Mouse (Mus musculus): ENCODE measurements around the gene Hivep3. TPM values are rescaled to one million over a fixed set of nuclear protein-coding genes. Genes with fewer than 3 reads are reported as not detected.

Gene Hivep3
- polyA plus RNA-seq, 2 experiments: 3.8 to 5.1 TPM

DNA sequence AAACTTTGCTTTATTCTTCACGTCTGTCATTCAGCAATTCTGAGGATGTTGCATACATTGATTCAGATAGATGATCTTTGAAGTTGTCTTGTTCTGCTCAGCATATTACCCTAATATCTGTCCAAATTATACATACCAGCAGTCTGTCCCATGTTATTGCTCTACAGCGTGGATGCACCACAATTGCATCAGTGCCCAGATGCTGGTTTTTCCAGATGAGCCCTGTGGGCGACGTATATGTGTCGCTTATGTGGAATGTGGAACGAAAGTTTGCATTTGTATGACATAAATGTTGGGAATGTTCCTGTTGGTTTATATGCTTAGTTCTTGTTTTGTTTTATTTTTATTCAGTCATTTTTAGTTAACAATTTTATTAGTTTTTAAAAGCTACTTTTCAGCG, 221.4 kb downstream of the Hivep3 start:
- WGBS: 73% methylated on average over 7 of the region's 7 CpGs
- Histone ChIP-seq H3K27me3 (ENCODE audit: control insufficient read depth, insufficient read depth, low read length) (no peaks in the 10 kb centered on the region), H3K9ac (ENCODE audit: low read depth, low read length, severe bottlenecking) (no peak overlapping the region), H3K9me3 (ENCODE audit: control insufficient read depth, low read length) (no peaks in the 10 kb centered on the region), H3K4me3 (replicated peaks; ENCODE audit: low read length) (no peak overlapping the region), H3K4me1 (ENCODE audit: control insufficient read depth, insufficient read depth, low read length) (no peaks in the 10 kb centered on the region), H3K36me3 (ENCODE audit: control insufficient read depth, insufficient read depth, low read length) (no peaks in the 10 kb centered on the region), H3K27ac (replicated peaks; ENCODE audit: low read depth, low read length) (no peak overlapping the region), H3K4me2 (replicated peaks; ENCODE audit: low read depth, low read length, severe bottlenecking) (no peak overlapping the region)
- no peak for TF ChIP-seq POLR2A (IDR thresholded peaks at IDR 0.05; ENCODE audit: borderline replicate concordance, extremely low read depth, insufficient read depth, insufficient read length)
- DNase-seq (ENCODE audit: low spot score) (no peak), ATAC-seq (ENCODE audit: low FRiP score, low read depth) (no peak)

DNA sequence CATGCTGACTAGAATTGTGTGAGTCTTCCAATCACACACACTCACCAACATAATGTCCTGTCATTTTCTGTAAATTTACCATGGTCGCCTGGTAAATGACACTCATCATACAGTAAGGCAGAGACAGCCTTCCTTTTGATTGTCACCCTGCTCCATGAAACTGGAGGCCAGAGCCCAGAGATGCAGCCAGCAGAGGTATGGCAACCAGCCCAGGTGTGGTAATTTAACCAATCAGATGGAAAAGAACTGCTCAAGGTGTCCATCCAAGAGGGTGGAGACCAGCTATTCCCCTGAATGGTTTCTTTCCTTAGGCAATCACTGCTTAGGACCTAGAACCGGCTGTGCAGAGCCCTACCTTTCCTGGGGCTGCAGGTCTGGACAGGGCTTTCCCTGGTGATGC, 224.4 kb downstream of the Hivep3 start:
- ATAC-seq (ENCODE audit: low FRiP score, low read depth) (no peak), DNase-seq (ENCODE audit: low spot score) (no peak)
- no peak overlapping the region for H3K27ac ChIP-seq (replicated peaks; ENCODE audit: low read depth, low read length)
- 85% methylated on average over 2 of the region's 2 CpGs for WGBS
- no peaks in the 10 kb centered on the region for H3K36me3 ChIP-seq (ENCODE audit: control insufficient read depth, insufficient read depth, low read length)
- no peak overlapping the region for H3K9ac ChIP-seq (ENCODE audit: low read depth, low read length, severe bottlenecking)
- H3K27me3 ChIP-seq (ENCODE audit: control insufficient read depth, insufficient read depth, low read length): no peaks in the 10 kb centered on the region
- no peak overlapping the region for H3K4me3 ChIP-seq (replicated peaks; ENCODE audit: low read length)
- TF ChIP-seq POLR2A (IDR thresholded peaks at IDR 0.05; ENCODE audit: borderline replicate concordance, extremely low read depth, insufficient read depth, insufficient read length): no peak
- H3K9me3 ChIP-seq (ENCODE audit: control insufficient read depth, low read length): no peaks in the 10 kb centered on the region
- no peak overlapping the region for H3K4me2 ChIP-seq (replicated peaks; ENCODE audit: low read depth, low read length, severe bottlenecking)
- H3K4me1 ChIP-seq (ENCODE audit: control insufficient read depth, insufficient read depth, low read length): no peaks in the 10 kb centered on the region

DNA sequence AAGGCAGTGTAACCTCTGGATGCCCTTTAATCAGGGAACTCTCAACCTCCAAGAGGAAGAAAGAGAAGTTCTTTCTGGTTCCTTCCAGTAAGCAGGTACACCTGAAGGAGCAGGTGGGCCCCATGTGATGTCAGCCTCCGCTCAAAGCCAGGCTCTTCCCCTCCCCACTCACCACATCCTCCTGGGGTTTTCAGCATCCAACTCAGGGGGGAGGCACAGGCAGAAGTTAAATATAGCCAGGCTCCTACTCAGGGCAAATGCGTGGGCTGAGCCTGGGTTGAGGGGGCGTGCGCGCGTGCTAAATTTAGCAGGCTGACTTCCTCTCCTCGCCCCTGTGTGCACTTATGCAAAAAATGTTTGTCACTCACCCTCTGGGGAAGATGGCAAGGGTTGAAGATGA, 225.7 kb downstream of the Hivep3 start:
- no peak overlapping the region for H3K9ac ChIP-seq (ENCODE audit: low read depth, low read length, severe bottlenecking)
- no peaks in the 10 kb centered on the region for H3K27me3 ChIP-seq (ENCODE audit: control insufficient read depth, insufficient read depth, low read length)
- 63% methylated on average over 7 of the region's 7 CpGs for WGBS
- no peaks in the 10 kb centered on the region for H3K4me1 ChIP-seq (ENCODE audit: control insufficient read depth, insufficient read depth, low read length)
- no peaks in the 10 kb centered on the region for H3K36me3 ChIP-seq (ENCODE audit: control insufficient read depth, insufficient read depth, low read length)
- no peak for ATAC-seq (ENCODE audit: low FRiP score, low read depth)
- no peak overlapping the region for H3K4me3 ChIP-seq (replicated peaks; ENCODE audit: low read length)
- no peaks in the 10 kb centered on the region for H3K9me3 ChIP-seq (ENCODE audit: control insufficient read depth, low read length)
- H3K4me2 ChIP-seq (replicated peaks; ENCODE audit: low read depth, low read length, severe bottlenecking): no peak overlapping the region
- no peak overlapping the region for H3K27ac ChIP-seq (replicated peaks; ENCODE audit: low read depth, low read length)
- no peak for TF ChIP-seq POLR2A (IDR thresholded peaks at IDR 0.05; ENCODE audit: borderline replicate concordance, extremely low read depth, insufficient read depth, insufficient read length)
- DNase-seq (ENCODE audit: low spot score): no peak

DNA sequence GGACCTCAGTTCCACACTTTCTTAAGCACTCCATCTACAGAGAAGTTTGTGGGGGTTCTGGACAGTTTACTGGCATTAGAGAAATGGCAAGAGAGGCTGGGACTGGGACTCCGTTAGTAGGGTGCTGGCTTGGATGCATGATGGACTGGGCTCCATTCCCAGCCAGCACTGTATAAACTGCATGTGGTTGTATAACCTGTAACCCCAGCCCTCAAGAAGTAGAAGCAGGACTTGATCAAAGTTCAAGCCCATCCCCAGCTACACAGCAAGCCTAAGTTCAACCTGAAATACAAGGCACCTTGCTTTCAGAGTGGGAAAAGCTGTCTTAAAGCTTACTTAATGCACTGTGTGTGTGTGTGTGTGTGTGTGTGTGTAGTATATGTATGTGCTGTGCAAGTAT, 226.3 kb downstream of the Hivep3 start:
- ATAC-seq (ENCODE audit: low FRiP score, low read depth) (no peak), DNase-seq (ENCODE audit: low spot score) (no peak)
- Histone ChIP-seq H3K9me3 (ENCODE audit: control insufficient read depth, low read length) (no peaks in the 10 kb centered on the region), H3K4me3 (replicated peaks; ENCODE audit: low read length) (no peak overlapping the region), H3K27ac (replicated peaks; ENCODE audit: low read depth, low read length) (no peak overlapping the region), H3K4me2 (replicated peaks; ENCODE audit: low read depth, low read length, severe bottlenecking) (no peak overlapping the region), H3K4me1 (ENCODE audit: control insufficient read depth, insufficient read depth, low read length) (no peaks in the 10 kb centered on the region), H3K27me3 (ENCODE audit: control insufficient read depth, insufficient read depth, low read length) (no peaks in the 10 kb centered on the region), H3K36me3 (ENCODE audit: control insufficient read depth, insufficient read depth, low read length) (no peaks in the 10 kb centered on the region), H3K9ac (ENCODE audit: low read depth, low read length, severe bottlenecking) (no peak overlapping the region)
- 83% methylated on average over 1 of the region's 1 CpGs for WGBS
- no peak for TF ChIP-seq POLR2A (IDR thresholded peaks at IDR 0.05; ENCODE audit: borderline replicate concordance, extremely low read depth, insufficient read depth, insufficient read length)

DNA sequence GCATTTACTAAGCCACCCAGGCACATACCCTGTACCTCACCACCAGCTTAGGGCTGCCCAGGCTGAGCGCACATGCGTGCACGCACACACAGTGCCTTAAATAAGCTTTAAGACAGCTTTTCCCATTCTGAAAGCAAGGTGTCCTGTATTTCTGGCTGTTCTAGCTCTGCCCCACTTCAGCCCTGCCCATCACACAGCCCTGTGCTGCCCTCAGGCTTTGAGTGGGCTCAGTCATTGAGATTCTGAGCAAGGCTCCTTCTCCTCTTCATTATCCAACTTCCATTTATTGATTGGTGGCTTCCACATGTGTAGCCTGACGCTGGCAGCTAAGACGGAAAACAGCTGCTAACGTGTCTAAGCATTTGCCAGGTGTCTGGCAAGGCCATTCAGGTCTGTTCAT, 226.9 kb downstream of the Hivep3 start:
- DNase-seq (ENCODE audit: low spot score) (no peak), ATAC-seq (ENCODE audit: low FRiP score, low read depth) (no peak)
- Histone ChIP-seq H3K9me3 (ENCODE audit: control insufficient read depth, low read length) (no peaks in the 10 kb centered on the region), H3K4me3 (replicated peaks; ENCODE audit: low read length) (no peak overlapping the region), H3K27ac (replicated peaks; ENCODE audit: low read depth, low read length) (no peak overlapping the region), H3K4me1 (ENCODE audit: control insufficient read depth, insufficient read depth, low read length) (no peaks in the 10 kb centered on the region), H3K36me3 (ENCODE audit: control insufficient read depth, insufficient read depth, low read length) (no peaks in the 10 kb centered on the region), H3K9ac (ENCODE audit: low read depth, low read length, severe bottlenecking) (no peak overlapping the region), H3K4me2 (replicated peaks; ENCODE audit: low read depth, low read length, severe bottlenecking) (no peak overlapping the region), H3K27me3 (ENCODE audit: control insufficient read depth, insufficient read depth, low read length) (no peaks in the 10 kb centered on the region)
- no peak for TF ChIP-seq POLR2A (IDR thresholded peaks at IDR 0.05; ENCODE audit: borderline replicate concordance, extremely low read depth, insufficient read depth, insufficient read length)
- 64% methylated on average over 6 of the region's 6 CpGs for WGBS

DNA sequence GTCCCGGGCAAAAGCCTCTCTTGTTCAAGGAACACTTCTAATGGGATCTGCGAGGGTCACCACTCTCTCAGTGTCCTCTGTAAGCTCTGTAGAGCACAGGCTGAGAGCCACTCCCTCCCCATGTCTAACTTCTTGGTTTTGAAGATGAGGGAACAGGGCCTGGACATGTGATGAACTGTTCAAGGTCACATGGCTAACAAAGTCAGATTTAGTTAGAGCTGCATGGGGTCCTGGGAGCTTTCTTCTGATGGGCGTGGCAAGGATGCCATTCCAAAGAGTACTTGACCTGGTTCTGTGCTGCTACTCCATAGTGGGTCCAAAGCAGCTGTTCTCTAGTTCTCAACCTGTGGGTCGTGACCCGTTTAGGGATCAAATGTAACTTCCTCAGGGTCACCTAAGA, 227.6 kb downstream of the Hivep3 start:
- Histone ChIP-seq H3K27me3 (ENCODE audit: control insufficient read depth, insufficient read depth, low read length) (no peaks in the 10 kb centered on the region), H3K27ac (replicated peaks; ENCODE audit: low read depth, low read length) (no peak overlapping the region), H3K4me3 (replicated peaks; ENCODE audit: low read length) (no peak overlapping the region), H3K36me3 (ENCODE audit: control insufficient read depth, insufficient read depth, low read length) (no peaks in the 10 kb centered on the region), H3K4me2 (replicated peaks; ENCODE audit: low read depth, low read length, severe bottlenecking) (no peak overlapping the region), H3K4me1 (ENCODE audit: control insufficient read depth, insufficient read depth, low read length) (no peaks in the 10 kb centered on the region), H3K9me3 (ENCODE audit: control insufficient read depth, low read length) (no peaks in the 10 kb centered on the region), H3K9ac (ENCODE audit: low read depth, low read length, severe bottlenecking) (no peak overlapping the region)
- WGBS: 79% methylated on average over 5 of the region's 5 CpGs
- DNase-seq (ENCODE audit: low spot score) (no peak), ATAC-seq (ENCODE audit: low FRiP score, low read depth) (no peak)
- no peak for TF ChIP-seq POLR2A (IDR thresholded peaks at IDR 0.05; ENCODE audit: borderline replicate concordance, extremely low read depth, insufficient read depth, insufficient read length)
